Mouse (Mus musculus) C2C12 (cell line): ENCODE measurements around the gene Scg3.

ENCODE experiments used
- CEBPB ChIP-seq: IDR thresholded peaks from one replicate; pipeline ENCODE4 v1.6.1; 2011; ENCODE audit warnings: low read depth, mild to moderate bottlenecking, control low read depth, moderate library complexity
- CTCF ChIP-seq: IDR thresholded peaks from one replicate; pipeline ENCODE4 v1.5.1; 2011; ENCODE audit not compliant: control insufficient read depth, insufficient read depth, insufficient read length
- MAX ChIP-seq: IDR thresholded peaks from one replicate; pipeline ENCODE4 v1.6.1; 2011; ENCODE audit warnings: mild to moderate bottlenecking, control low read depth
- MYOD1 ChIP-seq: IDR thresholded peaks from one replicate; pipeline ENCODE4 v1.6.1; 2011; ENCODE audit warnings: low read depth; ENCODE audit not compliant: control insufficient read depth, insufficient read length
- USF1 ChIP-seq: IDR thresholded peaks from one replicate; pipeline ENCODE4 v1.6.1; 2011; ENCODE audit warnings: low read depth, mild to moderate bottlenecking, control low read depth, moderate library complexity

DNA sequence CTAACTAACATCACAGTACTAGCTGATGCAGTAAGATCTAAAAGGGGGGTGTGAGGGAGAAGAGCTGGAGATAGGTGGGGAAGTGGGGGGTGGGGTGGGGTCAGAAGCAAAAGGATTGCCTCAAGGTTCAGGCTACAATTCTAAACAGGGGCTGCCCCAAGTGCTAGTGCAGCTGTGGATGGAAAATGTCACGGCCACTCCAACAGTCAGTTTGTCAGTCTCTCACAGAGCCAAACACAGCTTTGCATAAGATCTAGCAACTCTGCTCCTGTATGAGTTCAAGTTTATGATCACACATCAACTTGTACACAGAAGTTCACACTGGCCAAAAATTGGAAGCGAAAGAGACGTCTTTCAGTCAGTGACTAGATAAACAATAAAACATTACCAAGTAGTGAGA lies 62.4 kb downstream of the Scg3 start:
- TF ChIP-seq CTCF: no peak
- TF ChIP-seq USF1: no peak
- no peak for TF ChIP-seq MYOD1
- TF ChIP-seq CEBPB: no peak
- TF ChIP-seq MAX: no peak
